Mouse (Mus musculus): Measurements from ENCODE around the gene 4930503B20Rik.

4930503B20Rik gene

DNA sequence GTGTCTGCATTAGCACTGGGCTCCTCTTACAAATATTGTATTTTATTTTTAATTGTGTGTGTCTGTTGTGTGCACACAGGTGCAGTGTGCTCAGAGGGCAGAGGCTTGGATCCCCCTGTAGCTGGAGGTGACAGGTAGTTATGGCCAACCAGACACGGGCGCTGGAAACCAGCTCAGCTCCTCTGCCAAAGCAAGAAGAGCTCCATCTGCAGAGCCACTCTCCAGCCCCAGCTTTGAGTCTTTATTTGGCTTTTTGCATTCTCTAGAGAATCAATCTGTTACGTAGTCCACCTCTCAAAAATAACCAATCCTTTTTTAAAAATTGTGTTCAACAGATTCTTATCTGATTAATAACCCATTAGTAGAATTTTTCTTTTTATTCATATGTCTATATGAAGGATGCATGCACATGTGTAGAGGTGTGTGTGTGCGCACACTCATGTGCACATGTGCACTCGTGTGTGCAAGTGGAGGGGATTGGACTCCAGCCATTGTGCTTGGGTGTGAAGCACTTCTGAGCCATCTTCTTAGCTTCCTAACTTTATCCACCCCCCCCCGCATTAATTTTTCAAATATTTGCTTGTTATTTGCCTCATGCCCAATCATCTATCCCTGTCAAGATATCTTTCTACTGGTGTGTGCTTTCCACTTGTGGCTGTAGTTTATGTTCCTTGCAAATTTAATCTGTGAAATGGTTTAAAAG lies 51.8 kb downstream of the 4930503B20Rik start:
- DNase-seq (ENCODE audit: low spot score): no peak

- no peak for DNase-seq (ENCODE audit: low spot score)
Observed at GRCm38 (mm10) chr3:146598411-146598810, 52.7 kb downstream of the 4930503B20Rik start.

DNA sequence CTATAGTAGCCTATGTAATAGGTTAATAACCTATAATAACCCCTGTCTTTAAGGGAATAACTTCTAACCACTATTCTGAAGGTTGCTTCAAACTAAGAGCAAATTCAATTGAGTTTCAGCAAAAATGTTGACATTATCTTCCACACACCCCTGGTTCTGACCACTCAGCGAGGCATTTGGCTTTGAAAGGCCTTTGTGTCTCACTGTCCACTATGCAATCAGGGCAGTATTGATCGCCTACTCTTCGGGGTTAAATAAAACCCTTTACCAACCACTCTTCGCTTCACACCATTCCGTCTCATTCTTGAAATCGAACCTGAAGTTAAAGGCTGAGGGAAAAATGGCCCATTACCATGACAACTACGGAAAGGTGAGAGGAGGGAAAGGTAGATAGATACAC lies 54.3 kb downstream of the 4930503B20Rik start:
- DNase-seq (ENCODE audit: low spot score): no peak

- DNase-seq (ENCODE audit: low spot score): no peak
Observed at GRCm38 (mm10) chr3:146596387-146596786, 54.7 kb downstream of the 4930503B20Rik start.

DNA sequence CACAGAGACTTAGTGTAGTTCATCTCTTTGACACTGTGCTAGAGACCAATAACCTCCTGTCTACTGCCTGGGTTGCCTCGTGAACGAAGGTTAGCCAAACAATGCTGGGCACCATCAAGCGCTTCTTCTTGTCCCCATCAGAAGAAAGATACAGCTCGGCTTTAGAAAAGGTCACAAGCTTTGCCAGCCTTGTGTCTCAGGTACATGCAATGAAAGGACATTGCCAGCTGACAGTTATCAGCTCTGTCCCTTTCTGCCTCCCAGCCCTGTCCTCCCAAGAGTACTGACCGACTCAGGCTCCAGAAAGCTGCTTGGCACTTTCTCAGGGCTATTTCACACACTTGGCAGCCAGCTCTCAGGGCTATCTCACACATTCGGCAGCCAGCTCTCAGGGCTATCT lies 55.7 kb downstream of the 4930503B20Rik start:
- DNase-seq (ENCODE audit: low spot score): no peak
